Mouse (Mus musculus) forelimb bud, embryonic 11.5 days (tissue): ENCODE measurements around the gene Apela.

Experiments used
- DNase-seq: peaks from one replicate; pipeline ENCODE4 v3.0.0-alpha.2; 2012; ENCODE audit warnings: low read depth, low spot score

Apela gene

GRCm38 (mm10) chr8:65037117-65037533 is at the start of gene Apela:
Gene Apela (minus strand): TSS chr8:65037336.
- peak; percentile 69 for DNase-seq

- no peak for DNase-seq
Observed at GRCm38 (mm10) chr8:65085680-65086079, 48.5 kb upstream of the Apela start.

- no peak for DNase-seq
Observed at GRCm38 (mm10) chr8:65080731-65081130, 43.6 kb upstream of the Apela start.

GRCm38 (mm10) chr8:65074733-65075132 is 37.6 kb upstream of the Apela start, which contains the start of gene Gm10663:
Gene Gm10663 (plus strand): TSS chr8:65075033.
- no peak for DNase-seq

DNA sequence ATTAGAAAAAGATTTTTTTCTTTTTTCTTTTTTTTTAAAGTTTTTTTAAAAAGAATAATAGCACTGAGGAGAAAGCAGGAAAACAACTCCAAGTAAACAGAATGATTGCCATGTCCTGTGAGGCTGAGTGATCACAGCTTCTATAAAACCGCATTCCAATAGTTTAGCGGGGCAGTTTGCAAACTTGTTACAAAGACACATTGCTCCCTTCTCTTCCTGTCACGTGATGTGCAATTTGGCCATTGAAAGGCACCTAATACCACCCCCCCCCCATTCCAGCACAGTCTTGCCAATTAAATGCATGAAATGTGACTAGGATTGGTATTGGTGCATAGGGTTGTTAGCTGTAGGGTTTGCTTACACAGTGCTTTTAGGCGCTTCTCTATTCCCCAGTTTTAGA is 33.9 kb upstream of the Apela start:
- DNase-seq: no peak

GRCm38 (mm10) chr8:65068473-65068819 is 31.3 kb upstream of the Apela start:
- DNase-seq: no peak

- no peak for DNase-seq
Observed at GRCm38 (mm10) chr8:65067694-65068472, 30.7 kb upstream of the Apela start.

DNA sequence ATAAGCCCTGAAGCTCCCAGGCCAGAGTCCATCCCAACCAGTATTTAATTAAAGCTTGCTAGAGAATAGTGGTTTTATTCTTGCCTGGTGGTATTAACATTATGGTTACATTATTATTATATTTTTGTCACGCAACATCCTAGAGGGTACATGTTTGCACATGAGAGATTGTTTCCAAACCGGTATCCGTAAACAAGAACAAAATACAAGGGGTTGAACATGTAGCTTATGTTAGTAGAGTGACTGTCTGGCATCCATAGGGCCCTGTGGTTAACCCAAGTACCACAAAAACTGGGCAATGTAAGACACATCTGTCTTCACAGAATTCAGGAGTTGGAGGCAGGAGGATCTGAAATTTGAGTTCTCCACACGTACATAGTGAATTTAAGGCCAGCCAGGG is 29.9 kb upstream of the Apela start:
- no peak for DNase-seq

DNA sequence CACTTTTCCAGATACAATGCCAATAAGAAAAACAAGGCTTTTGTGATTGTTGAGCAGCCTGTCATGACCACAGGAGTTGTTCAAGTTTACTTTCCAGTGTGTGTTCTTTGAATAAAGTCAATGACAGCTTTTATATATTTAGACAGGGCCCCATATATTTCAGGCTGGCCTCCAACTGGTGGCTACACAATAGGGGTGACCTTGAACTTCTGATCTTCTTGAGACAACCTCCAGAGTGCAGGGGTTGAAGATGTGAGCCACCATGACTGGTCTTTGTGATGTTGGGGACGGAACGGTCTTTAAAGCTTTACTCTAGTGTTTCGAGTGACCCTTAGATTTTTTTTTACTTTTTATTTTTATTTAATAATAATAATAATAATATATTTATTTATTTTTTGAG is 28.5 kb upstream of the Apela start:
- DNase-seq: no peak

GRCm38 (mm10) chr8:65064071-65064470 is 26.9 kb upstream of the Apela start:
- no peak for DNase-seq

- DNase-seq: no peak
Observed at GRCm38 (mm10) chr8:65062195-65062594, 25.1 kb upstream of the Apela start.

GRCm38 (mm10) chr8:65056722-65057121 is 19.6 kb upstream of the Apela start:
- DNase-seq: no peak

- DNase-seq: peak; percentile 85
Observed at GRCm38 (mm10) chr8:65053968-65054367, 16.8 kb upstream of the Apela start.

DNA sequence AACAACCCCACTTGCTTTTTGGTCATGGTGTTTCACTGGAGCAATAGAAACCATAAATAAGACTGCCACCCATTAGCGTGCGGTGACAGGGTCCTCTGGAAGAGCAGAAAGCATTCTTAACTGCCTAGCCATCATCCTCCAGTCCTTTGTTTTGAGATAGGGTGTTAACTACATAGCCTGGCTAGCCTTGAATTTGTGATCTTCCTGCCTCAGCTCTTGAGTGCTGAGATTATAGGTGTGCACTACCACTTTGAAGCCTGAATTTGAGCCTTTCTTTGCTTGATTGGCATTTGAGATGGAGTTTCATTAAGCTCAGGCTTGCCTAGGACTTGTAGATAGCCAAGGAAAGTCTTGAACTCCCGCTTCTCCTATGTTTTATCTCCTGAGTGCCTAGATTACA is 16.4 kb upstream of the Apela start:
- no peak for DNase-seq

DNA sequence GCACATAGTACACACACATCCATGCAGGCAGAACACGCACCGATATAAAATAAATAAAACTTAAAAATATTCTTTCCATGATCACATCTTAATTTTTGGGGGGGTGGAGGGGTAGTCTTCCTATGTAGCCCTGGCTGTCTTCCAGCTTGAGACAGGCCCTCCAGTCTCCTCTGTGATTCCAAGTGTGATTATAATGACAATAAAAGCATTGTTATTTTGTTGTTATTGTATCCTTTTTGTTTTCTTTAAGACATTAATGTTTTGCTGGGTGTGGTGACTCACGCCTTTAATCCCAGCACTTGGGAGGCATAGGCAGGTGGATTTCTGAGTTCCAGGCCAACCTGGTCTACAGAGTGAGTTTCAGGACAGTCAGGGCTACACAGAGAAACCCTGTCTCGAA is 10.7 kb upstream of the Apela start:
- no peak for DNase-seq

- no peak for DNase-seq
Observed at GRCm38 (mm10) chr8:65047193-65047592, 10.1 kb upstream of the Apela start.

DNA sequence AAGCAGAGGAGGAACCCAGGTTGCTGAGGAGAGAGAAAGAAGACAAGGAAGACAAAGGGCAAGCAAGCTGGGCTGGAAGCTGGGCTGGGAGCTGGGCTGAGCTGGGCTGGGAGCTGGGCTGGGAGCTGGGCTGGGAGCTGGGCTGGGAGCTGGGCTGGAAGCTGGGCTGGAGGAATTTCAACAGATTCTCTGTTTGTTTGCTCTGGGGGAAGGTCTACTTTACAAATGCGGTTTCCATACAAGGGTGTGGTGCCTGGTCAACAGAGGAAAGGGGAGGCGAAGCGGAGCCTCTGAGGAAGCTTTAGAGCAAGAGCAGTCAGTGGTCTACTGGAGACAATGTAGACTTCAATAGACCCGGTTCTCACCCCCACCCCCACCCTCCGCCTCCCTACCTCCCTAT is 9.4 kb upstream of the Apela start:
- DNase-seq: no peak

- DNase-seq: no peak
Observed at GRCm38 (mm10) chr8:65034136-65034535, 3.0 kb downstream of the Apela start.

GRCm38 (mm10) chr8:65033056-65033455 is 4.1 kb downstream of the Apela start:
- no peak for DNase-seq

DNA sequence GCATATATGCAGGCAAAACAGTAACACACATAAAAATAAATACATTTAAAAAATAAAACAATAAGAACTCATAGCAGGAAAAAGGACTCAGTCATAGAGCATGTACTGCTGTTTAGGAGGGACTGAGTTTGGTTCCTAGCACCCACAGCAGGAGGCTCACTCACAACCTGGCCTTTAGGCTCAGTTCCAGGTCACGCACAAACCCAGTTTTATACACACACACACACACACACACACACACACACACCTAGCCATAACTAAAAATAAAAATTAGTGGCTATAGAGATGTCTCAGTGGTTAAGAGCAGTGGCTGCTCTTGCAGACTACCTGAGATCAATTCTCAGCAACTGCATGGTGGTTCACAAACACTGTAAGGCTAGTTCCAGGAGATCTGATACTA is 5.0 kb downstream of the Apela start:
- DNase-seq: no peak

GRCm38 (mm10) chr8:65030735-65031485 is 6.2 kb downstream of the Apela start:
- DNase-seq: no peak

DNA sequence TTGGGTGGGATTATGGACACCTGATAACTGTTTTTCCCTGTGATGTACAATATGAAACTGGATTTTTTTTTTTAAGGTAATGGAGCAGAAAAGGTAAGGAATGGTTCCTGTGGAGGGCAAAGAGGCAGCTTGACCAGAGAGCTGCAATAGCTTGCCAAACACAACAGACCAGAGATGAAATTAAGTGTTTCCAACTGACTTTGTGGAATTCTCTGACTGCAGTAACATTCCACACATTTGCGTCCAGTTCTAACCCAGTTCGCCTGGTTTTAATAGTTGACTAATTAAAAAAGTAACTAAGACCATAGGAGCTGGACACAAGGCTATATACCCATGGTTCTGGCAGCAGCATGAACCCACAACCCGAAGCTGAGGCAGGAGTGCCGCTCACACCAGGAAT is 7.4 kb downstream of the Apela start:
- DNase-seq: no peak
